Mouse (Mus musculus): ENCODE results near the gene F3. TPM values are rescaled to one million over a fixed set of nuclear protein-coding genes. Genes with fewer than 3 reads are reported as not detected.
A peak's percentile ranks its signal among the peaks of the same experiment; 100 is the strongest.
"Not testable (repeated sequence)": the region's sequence is repeated elsewhere in the genome, so short reads cannot be mapped to it uniquely, and the experiment has no call there.

F3 gene
- polyA plus RNA-seq, 1 experiment from 2014 or later: 5.8 TPM

DNA sequence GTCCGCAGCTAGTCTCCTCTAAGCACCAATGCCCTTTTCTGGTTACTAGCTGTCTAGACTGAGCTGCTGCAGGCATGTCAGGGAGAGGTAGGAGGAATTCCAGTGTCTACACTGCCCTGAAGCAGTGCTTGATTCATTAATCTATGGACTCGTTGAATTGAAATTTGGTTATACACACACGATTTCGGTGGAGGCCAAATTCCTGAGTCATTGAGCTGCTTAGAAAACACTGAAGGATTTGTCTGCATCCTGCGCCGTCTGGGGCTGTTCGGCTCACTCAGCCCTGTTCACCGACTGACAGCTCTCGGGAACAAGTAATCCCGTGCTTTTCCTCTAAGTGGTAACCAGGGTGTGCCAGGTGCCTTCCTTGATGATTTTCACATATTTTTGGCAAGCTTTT lies 2.3 kb downstream of the F3 start:
- 85% methylated on average over 10 of the region's 10 CpGs for WGBS
- Histone ChIP-seq H3K27ac (no peak overlapping the region), H3K9ac (no peak overlapping the region), H3K4me1 (replicated peaks) (peaks cover 33% of the 10 kb centered on the region), H3K27me3 (peaks cover 13% of the 10 kb centered on the region), H3K4me2 (no peak overlapping the region), H3K36me3 (0 out of 2 replicates have a peak, but pooled peaks cover 4% of the 10 kb centered on the region), H3K9me3 (no peaks in the 10 kb centered on the region), H3K4me3 (no peak overlapping the region)
- no peak for ATAC-seq (ENCODE audit: low FRiP score)

DNA sequence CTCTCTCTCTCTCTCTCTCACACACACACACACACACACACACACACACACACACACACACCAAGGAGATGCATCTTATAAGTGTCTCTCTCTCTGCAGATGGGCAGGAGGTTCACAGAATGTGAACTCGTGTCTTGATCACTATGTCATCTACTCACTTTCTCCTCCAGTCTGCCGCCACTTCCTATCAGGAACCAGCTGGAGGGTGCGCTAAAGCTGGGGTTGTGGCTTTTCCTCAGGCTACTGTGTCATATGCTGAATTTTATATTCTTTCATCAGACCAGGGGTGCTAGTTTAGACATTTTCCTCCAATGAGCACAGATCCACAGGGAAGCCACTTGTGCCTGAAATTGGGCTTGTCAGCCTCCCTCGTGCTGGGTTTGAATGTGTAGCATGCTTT lies 6.3 kb downstream of the F3 start:
- 94% methylated on average over 4 of the region's 4 CpGs for WGBS
- no peak overlapping the region for H3K4me3 ChIP-seq
- no peak overlapping the region for H3K9ac ChIP-seq
- no peak for ATAC-seq (ENCODE audit: low FRiP score)
- H3K27ac ChIP-seq: no peak overlapping the region
- peaks cover 24% of the 10 kb centered on the region for H3K36me3 ChIP-seq
- no peaks in the 10 kb centered on the region for H3K9me3 ChIP-seq
- peaks cover 4% of the 10 kb centered on the region; the same call in 1 of the 2 replicates for H3K4me1 ChIP-seq (replicated peaks)
- H3K27me3 ChIP-seq: peaks cover 4% of the 10 kb centered on the region; the same call in 1 of the 2 replicates
- H3K4me2 ChIP-seq: no peak overlapping the region

DNA sequence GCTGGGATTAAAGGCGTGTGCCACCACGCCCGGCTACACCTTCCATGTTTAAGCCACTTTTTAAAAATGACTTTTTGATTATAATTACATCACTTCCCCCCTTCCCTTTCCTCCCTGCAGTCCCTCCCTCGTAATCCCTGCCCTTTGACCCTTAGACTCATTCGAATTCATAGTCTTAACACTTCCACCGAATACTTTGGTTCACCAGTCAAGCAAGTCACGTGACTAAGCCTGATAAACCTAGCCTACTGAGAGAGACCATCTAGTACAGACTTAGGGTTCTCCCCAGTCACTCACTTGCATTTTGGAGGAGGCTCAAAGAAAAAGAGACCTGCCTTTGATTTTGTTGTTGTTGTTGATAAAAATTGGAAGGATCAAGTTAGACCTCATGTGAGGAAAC lies 12.2 kb downstream of the F3 start:
- peaks cover 7% of the 10 kb centered on the region; the same call in 1 of the 2 replicates for H3K4me1 ChIP-seq (replicated peaks)
- H3K4me2 ChIP-seq: no peak overlapping the region
- H3K9me3 ChIP-seq: no peaks in the 10 kb centered on the region
- ATAC-seq (ENCODE audit: low FRiP score): no peak
- WGBS: 66% methylated on average over 7 of the region's 7 CpGs
- H3K9ac ChIP-seq: no peak overlapping the region
- no peaks in the 10 kb centered on the region for H3K27me3 ChIP-seq
- H3K27ac ChIP-seq: no peak overlapping the region
- no peak overlapping the region for H3K4me3 ChIP-seq
- peaks cover 20% of the 10 kb centered on the region for H3K36me3 ChIP-seq

DNA sequence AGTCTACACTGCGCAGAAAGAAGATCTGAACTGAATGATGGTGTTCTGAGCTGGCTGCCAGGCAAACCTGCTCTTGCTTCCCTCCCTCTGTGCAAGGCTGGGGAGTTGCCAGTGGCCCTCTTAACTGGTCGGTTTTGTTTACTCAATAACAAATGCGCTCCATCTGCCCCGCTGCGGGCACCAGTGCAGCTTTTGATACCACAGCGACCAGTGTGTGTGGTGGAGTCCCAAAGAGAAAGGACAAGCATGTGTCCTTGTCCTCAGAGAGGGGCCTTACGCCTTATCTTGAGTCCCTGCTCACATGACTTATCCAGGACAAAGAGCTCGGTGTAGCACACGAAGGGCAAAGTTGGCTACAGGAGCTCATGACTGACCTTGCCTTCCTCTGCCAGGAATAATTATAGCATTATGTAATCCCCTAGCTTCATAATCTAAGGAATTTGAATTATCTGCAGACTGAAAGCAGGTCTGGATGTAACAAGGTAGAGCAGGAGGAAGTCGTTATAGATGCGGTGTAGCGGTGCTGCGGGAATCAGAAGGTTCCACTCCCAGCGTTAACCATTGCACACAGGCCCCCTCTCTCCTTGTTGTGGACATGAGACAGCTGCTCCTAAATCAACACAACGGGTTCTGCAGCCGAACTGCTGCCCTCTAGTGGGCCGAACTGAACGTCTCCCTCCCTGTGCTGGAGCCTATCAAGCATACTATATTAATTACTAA lies 12.8 kb downstream of the F3 start:
- Histone ChIP-seq H3K4me2 (no peak overlapping the region; the same call in 1 of the 2 replicates), H3K4me1 (replicated peaks) (peaks cover 7% of the 10 kb centered on the region; the same call in 1 of the 2 replicates), H3K9me3 (no peaks in the 10 kb centered on the region), H3K9ac (no peak overlapping the region), H3K27ac (no peak overlapping the region; the same call in 1 of the 2 replicates), H3K27me3 (no peaks in the 10 kb centered on the region), H3K36me3 (peaks cover 20% of the 10 kb centered on the region), H3K4me3 (no peak overlapping the region)
- ATAC-seq (ENCODE audit: low FRiP score): peak; percentile 88
- WGBS: 26% methylated on average over 18 of the region's 18 CpGs

DNA sequence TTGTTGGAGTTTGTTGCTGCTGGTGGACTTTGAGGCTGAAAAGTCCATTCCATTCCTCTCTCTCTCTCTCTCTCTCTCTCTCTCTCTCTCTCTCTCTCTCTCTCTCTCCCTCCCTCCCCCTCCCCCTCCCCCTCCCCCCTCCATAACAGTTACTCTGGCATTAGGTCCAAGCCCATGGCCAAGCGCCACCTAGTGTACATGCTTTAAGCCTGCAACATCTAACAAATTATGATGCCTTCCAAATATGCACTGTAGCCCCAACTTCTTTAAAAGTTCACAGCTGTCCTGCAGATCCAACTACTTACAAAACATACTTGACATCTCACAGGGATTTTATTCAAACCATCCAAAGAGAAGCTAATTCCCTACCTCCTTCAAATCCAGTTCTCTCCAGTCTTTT lies 14.1 kb downstream of the F3 start:
- peaks cover 7% of the 10 kb centered on the region for H3K36me3 ChIP-seq
- no peak overlapping the region for H3K4me3 ChIP-seq
- H3K27ac ChIP-seq: no peak overlapping the region
- H3K27me3 ChIP-seq: no peaks in the 10 kb centered on the region
- WGBS: 29% methylated on average over 1 of the region's 1 CpGs
- no peak overlapping the region for H3K9ac ChIP-seq
- ATAC-seq (ENCODE audit: low FRiP score): no peak
- H3K4me2 ChIP-seq: no peak overlapping the region
- H3K9me3 ChIP-seq: no peaks in the 10 kb centered on the region
- peaks cover 7% of the 10 kb centered on the region; the same call in 1 of the 2 replicates for H3K4me1 ChIP-seq (replicated peaks)

DNA sequence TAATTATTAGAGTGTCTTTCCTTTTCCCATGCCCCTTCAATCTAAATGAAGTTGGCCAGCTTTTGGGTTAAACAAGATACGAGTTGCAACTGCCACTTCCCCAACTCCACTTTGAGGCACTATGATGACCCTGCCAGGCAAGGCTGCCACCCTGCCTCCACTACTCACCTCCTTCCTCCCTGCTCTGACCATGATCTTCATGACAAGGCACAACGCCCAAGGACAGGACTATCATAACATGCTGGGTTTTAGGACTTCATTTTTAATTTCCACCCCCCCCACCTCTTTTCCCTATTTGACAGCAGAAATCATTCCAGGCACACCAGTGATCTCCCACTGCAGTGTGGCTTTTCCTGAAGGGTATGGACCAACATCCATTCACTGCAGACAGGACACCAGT lies 14.6 kb downstream of the F3 start:
- H3K9me3 ChIP-seq: no peaks in the 10 kb centered on the region
- H3K27me3 ChIP-seq: no peaks in the 10 kb centered on the region
- H3K9ac ChIP-seq: no peak overlapping the region
- peaks cover 4% of the 10 kb centered on the region for H3K36me3 ChIP-seq
- no peak overlapping the region for H3K4me3 ChIP-seq
- H3K4me1 ChIP-seq (replicated peaks): peaks cover 7% of the 10 kb centered on the region; the same call in 1 of the 2 replicates
- 65% methylated on average over 2 of the region's 2 CpGs for WGBS
- no peak overlapping the region for H3K27ac ChIP-seq
- H3K4me2 ChIP-seq: no peak overlapping the region
- no peak for ATAC-seq (ENCODE audit: low FRiP score)

DNA sequence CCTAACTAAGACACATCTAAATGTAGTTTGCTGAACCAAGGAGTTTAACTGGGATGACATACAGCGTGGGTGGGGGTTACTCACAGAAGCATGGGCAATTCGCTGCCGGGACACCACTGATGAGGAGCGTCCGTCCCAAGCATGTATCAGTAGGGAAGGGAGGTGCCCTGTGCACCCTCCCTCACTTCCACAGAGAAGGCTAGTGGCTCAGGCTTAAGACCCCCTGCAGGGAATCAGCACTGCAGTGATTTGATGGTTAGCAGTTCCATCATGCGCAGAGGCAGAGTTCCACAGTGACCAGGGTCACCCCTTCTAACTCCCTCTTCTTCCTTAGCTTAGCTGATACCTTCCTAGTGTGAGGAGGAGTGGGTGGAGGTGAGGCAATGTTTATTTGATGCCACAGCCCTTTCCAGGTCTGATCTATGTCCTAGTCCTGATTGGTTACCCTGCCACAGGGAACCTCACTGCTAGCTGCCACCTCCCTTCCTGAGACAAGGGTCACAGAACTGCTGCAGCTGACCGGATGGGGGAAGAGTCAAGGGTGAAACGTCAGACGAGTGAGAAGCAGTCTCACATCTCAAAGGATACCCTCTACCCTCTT lies 15.5 kb downstream of the F3 start:
- 78% methylated on average over 9 of the region's 9 CpGs for WGBS
- peaks cover 7% of the 10 kb centered on the region; the same call in 1 of the 2 replicates for H3K4me1 ChIP-seq (replicated peaks)
- H3K4me2 ChIP-seq: no peak overlapping the region

DNA sequence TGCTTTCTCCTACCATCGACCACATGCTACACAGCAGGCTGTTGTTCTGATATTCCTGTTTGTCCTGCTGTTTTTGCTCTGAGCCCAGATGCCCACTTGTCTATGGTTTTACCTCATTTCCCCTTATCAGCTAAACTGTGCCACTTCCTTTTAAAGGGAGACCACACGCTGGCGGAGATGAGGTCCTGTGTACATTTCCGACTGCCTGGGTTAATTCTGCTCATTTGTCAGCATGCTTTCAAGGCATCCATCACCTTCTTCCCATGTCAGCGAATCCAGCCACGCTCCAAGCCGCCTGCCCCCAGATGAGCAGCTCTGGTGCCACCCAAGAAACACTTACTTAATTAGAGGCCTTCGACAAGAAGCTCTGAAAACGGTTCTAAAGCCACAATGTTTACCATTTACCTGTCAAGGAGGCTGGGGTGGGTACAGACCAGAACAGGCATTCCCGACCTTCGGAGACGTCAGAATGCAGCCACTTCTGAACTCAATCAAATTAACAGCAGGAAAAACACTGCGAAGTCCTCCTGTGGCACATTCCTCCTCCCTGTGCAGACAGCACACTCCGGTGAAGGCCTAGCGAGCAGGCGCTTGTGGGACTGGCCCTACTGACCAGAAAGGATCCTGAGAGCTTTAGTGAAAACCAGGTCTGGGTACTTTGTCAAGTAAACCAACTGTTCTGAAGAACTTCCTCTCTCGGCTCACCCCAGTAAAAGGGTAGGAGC lies 16.3 kb downstream of the F3 start:
- 66% methylated on average over 17 of the region's 17 CpGs for WGBS
- Histone ChIP-seq H3K9me3 (peaks cover 6% of the 10 kb centered on the region; the same call in 1 of the 2 replicates), H3K27ac (no peak overlapping the region), H3K27me3 (no peaks in the 10 kb centered on the region), H3K4me3 (no peak overlapping the region), H3K4me1 (replicated peaks) (peaks cover 7% of the 10 kb centered on the region; the same call in 1 of the 2 replicates), H3K4me2 (no peak overlapping the region), H3K9ac (no peak overlapping the region), H3K36me3 (peaks cover 4% of the 10 kb centered on the region; the same call in 1 of the 2 replicates)
- no peak for ATAC-seq (ENCODE audit: low FRiP score)

More for the DNA sequence above, 15.5 kb downstream of the F3 start:
- no peak for ATAC-seq (ENCODE audit: low FRiP score)
- Histone ChIP-seq H3K27ac (no peak overlapping the region), H3K9me3 (no peaks in the 10 kb centered on the region), H3K36me3 (peaks cover 4% of the 10 kb centered on the region), H3K27me3 (no peaks in the 10 kb centered on the region), H3K9ac (no peak overlapping the region), H3K4me3 (no peak overlapping the region)

DNA sequence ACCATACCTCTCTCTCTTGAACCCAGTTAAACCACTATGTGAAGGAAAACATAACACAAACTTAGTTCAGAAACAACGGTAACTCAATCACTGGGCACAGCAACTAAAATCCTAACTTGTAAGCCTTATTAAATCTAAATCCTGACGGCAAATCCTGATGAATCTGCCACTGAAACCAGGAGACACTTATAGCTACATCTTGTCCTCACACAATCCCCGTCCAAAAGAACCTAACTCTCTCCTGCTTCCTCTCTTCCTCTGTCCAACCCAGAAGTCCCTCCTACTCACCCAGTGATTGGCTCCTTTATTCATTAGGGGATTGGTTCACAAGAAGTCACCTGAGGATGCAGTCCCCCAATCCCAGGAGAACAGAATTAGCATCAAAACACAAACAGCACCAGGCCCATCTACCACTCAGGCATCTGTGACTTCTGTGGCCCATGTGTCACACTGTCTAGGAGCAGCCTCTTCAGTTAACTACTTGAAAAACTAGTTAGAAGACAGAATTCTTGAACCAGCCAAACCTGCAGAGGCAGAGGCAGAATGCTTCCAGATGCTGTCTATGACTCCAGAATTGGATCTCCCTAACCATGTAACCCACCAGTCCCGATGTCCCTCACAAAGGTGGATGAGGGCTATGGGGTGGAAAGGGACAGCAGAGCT lies 18.0 kb downstream of the F3 start:
- H3K36me3 ChIP-seq; H3K9me3 ChIP-seq; H3K4me1 ChIP-seq (replicated peaks); H3K27me3 ChIP-seq; ATAC-seq (ENCODE audit: low FRiP score); H3K4me3 ChIP-seq; H3K9ac ChIP-seq; H3K4me2 ChIP-seq; H3K27ac ChIP-seq: not testable (repeated sequence)
- 87% methylated on average over 4 of the region's 4 CpGs for WGBS

DNA sequence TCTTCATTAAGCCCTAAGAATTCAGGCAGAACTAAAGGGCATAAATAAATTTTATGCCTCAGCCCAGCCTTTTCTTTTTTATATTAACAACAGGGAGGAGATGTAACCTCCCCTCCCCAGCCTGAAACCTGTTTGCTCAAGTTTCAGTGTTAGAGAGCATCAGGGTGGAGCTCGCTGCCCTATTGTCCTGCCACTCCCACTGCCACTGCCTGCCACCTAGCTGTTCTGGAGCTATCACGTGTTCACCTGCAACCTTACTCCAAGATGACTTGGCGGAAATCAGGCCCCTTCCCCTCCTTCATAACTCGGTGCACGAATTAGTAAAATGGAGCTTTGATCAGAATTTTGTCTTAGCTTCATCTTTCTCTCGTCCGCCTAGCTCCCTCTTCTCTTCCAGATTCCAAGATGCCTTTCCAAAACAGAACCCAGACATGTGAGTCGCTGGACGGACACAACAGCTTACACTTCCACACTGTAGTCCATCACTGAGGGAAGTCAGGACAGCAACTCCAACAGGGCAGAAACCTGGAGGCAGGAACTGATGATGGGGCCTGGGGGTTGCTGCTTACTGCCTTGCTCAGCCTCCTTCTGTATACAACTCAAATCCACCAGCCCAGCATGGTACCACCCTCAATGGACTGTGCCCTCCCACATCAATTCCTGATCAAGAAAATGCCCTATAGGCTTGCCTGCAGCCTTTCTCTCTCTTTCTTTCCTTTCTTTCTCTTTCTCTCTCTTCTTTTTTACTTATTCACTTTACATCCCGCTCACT lies 31.2 kb downstream of the F3 start:
- not testable (repeated sequence) for H3K4me2 ChIP-seq; H3K4me3 ChIP-seq; ATAC-seq (ENCODE audit: low FRiP score); H3K27ac ChIP-seq; H3K4me1 ChIP-seq (replicated peaks); H3K9me3 ChIP-seq; H3K27me3 ChIP-seq; H3K36me3 ChIP-seq; H3K9ac ChIP-seq
- 88% methylated on average over 10 of the region's 10 CpGs for WGBS

DNA sequence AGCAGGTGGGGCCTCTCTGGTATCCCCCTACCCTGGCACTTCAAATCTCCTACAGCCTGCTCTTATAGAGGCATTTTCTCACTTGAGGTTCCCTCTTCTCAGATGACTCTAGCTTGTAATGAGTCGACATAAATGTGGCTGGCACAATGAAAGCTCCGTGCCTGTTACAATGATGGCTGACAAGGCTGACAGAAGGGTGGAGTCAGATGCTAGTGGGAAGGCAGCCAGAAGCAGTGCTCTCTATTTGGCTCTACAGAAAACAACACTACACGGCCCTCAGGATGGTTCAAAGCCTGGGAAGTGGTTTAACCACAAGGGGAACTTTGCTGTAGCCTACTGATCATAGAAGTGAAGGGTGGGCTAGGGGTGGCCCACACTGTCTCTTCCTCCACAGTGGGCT lies 31.8 kb downstream of the F3 start:
- Histone ChIP-seq H3K9ac (no peak overlapping the region), H3K9me3 (no peaks in the 10 kb centered on the region), H3K4me2 (no peak overlapping the region), H3K4me1 (replicated peaks) (0 out of 2 replicates have a peak, but pooled peaks cover 7% of the 10 kb centered on the region), H3K27me3 (no peaks in the 10 kb centered on the region), H3K27ac (no peak overlapping the region), H3K36me3 (peaks cover 7% of the 10 kb centered on the region), H3K4me3 (no peak overlapping the region)
- 28% methylated on average over 3 of the region's 3 CpGs for WGBS
- ATAC-seq (ENCODE audit: low FRiP score): no peak; the same call in 1 of the 2 replicates

Data from hindbrain, embryonic 13.5 days (tissue).